Mouse (Mus musculus) left cerebral cortex, postnatal 25 days (tissue): ENCODE results near the gene Nyap1. TPM values are rescaled to one million over a fixed set of nuclear protein-coding genes. Genes with fewer than 3 reads are reported as not detected.
A peak's percentile ranks its signal among the peaks of the same experiment; 100 is the strongest.
"Not testable (repeated sequence)": the region's sequence is repeated elsewhere in the genome, so short reads cannot be mapped to it uniquely, and the experiment has no call there.

Experiments
- DNase-seq, 2 experiments: peaks; one replicate each; pipeline ENCODE4 v3.0.0; 2022; ENCODE audit warnings: low spot score in 2 of 2, mixed read lengths in 1 of 2
- intact Hi-C: fragments of 180-260 bp; cut with DNase I; formaldehyde crosslinking; loops from one replicate; pipeline ENCODE4 v1.15.1; 2025
- total RNA-seq, 2 experiments: library from RNA; stranded (reverse); gene quantifications; 2 replicates each; pipeline ENCODE4 v1.2.3; 2021

Nyap1 gene
- total RNA-seq, 2 experiments from 2014 or later, result 69.0 to 73.4 TPM

DNA sequence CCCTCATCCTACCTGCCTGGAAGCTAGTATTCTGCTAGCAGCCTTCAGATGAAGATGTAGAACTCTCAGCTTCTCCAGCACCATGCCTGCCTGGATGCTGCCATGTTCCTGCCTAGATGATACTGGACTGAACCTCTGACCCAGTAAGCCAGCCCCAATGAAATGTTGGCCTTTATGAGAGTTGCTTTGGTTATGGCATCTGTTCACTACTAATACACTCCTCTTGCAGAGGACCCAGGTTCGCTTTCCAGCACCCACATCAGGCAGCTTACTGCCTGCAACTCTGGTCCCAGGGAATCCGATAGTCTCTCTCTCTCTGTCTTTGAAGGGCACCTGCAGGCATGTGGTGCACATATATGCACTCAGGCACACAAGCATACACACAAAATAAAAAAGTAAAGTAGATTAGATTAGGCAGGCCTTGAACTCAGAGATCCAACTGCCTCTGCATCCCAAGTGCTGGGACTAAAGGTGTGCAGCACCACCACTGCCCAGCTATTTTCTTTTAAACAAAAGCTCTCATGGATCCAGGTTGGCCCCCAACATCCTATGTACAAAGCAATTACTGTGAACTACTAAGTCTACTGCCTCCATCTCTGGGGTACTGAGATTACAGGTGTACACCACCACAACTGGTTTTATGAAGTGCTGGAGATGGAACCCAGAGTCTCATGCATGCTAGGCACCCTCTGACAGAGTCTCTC lies 34.3 kb upstream of the Nyap1 start:
- no peak for DNase-seq
- intact Hi-C loops, result loop anchor here (10.0 kb wide), 1 partner anchor 431 kb away; no protein-coding TSS in a partner anchor

GRCm38 (mm10) chr5:137772755-137773154 lies 31.3 kb upstream of the Nyap1 start:
- intact Hi-C loops, result loop anchor here (10.0 kb wide), 1 partner anchor 428 kb away; no protein-coding TSS in a partner anchor
- DNase-seq, result no peak

DNA sequence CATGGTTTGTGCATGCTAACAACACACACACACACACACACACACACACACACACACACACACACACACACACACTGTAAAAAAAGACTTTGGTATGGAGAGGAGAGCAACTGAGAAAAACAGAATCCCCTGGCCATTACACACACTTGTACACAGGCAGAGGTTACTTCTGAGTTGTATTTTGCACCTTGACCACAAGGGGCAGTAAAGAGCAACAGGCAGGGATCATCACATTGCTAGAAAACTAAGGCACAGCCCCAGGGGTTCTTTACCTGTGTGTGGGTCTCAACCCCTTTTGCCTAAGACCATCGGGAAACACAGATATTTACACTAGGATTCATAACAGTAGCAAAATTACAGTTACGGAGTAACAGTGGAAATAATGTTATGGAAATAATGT lies 29.3 kb upstream of the Nyap1 start:
- intact Hi-C loops, result loop anchor here (10.0 kb wide), 1 partner anchor 426 kb away; no protein-coding TSS in a partner anchor

DNA sequence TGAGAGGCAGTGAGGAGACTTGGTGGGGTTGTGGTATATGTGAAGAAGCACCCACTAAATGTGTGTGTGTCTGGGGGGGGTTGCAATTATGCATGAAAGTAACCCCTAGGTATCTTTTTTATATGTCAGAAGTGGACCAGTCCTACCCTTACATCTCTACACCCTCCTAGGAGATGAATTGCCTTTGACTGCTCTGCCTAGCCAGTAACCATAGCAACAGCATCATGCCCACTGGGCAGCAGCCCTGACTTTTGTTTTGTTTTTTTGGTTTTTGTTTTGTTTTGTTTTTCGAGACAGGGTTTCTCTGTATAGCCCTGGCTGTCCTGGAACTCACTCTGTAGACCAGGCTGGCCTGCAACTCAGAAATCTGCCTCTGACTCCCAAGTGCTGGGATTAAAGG lies 27.1 kb upstream of the Nyap1 start:
- DNase-seq, result no peak
- intact Hi-C loops, result no loop called here

More for the DNA sequence above, 29.3 kb upstream of the Nyap1 start:
- no peak for DNase-seq

DNA sequence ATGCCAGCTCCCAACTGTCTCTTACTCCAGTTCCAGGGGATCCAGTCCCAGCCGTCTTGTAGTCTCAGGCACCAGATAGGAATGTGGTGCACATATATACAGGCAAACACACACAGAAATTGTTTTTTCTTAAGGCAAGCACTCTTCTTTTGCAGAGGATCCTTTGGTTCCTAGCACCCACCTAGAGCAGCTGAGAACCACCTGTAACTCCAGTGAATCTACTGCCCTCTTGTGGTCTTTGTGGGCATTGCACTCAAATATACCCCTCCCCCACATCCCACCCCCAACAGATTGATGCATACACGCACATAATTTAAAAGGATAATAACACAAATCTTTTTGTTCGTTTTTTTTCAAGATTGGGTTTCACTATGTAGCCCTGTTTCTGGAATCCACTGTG lies 24.9 kb upstream of the Nyap1 start:
- no peak for DNase-seq
- intact Hi-C loops, result no loop called here

DNA sequence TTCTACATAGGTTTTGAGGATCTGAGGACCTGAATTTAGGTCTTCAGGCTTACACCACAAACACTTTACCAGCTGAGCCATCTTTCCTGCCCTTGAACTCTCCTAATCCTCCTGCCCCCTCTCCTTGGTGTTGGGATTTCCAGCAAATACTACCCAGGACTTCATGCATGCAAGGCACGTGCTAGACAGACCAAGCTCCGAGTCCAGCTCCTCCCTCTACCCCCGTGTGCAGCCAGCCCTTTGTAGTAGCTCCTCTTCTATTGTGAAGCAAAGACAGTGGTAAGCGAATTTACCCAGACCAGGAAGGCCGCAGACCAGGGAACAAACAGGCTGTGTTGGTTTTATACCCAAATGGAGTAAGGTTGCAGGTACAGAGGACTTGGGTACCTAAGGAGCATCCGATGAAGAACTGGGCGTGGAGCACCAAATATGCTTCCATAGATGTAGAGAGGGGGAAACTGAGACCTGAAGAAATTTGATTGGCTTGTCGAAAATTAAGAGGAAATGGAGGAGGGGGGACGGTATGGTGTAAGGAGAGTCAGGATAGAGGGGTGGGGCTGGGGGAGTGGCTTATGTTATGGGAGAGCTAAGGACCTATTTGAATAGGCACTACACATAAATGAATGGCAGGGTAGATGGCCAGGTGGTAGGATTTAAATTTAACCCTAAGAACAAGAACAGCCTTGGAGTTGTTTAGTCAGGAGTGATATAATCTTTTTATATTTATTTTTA lies 23.4 kb upstream of the Nyap1 start:
- intact Hi-C loops, result no loop called here
- DNase-seq, result no peak

- DNase-seq, result peak; percentile 84 to 90
- intact Hi-C loops, result loop anchor here (5.0 kb wide), 1 partner anchor 228 kb away; the partner anchor contains the start of genes Epo and Gnb2
These were observed 18.6 kb upstream of the Nyap1 start for GRCm38 (mm10) chr5:137759971-137760412.

DNA sequence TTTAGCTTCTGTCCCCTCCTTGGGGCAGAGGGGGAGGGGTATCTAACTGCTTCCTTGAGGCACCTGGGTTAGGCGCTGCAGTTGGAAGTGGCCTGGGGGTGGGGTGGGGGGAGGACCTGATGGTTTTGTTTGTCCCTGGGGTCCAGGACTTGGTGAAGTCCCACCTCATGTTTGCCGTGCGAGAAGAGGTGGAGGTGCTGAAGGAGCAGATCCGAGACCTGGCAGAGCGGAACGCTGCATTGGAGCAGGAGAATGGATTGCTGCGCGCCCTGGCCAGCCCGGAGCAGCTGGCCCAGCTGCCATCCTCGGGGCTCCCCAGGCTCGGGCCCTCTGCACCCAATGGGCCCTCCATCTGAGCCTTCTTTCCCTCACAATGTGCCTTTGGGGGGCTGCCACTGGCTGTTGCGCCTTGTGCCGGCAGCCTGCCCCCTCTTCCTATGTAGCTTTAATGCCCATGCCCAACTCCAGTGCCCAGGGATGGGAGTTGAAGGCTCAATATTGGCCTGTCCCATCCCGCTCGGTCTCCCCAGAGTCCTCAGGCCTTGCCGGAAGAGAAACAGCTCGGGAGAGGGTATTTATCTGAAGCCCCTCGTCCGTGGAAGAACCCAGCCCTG lies 17.6 kb upstream of the Nyap1 start:
- intact Hi-C loops, result loop anchor here (5.0 kb wide), 1 partner anchor 227 kb away; the partner anchor contains the start of genes Epo and Gnb2

DNA sequence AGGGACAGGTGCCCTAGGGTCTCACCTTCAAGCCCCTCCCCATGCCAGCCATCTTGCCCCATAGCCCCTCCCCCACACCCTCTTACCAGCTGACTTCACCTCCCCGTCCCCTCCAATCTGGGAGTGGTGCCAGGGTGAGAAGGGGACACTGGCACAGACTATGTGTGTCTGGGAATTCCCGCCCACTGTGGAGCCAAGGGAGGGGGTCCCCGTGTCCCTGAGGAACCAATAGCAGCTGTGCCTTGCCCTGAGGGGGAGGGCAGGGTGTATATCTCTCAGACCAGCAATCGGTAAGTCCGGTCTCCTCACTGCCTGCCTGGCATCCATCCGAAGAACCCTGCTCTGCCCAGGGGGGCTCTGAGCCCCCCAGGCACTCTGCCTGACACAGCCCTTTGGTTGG lies 16.5 kb upstream of the Nyap1 start:
- peak; percentile 68 to 85 for DNase-seq
- intact Hi-C loops, result loop anchor here (1.0 to 5.0 kb wide), 2 partner anchors 101 to 226 kb away; partner anchors contain the start of genes Epo and Gnb2

More for the DNA sequence above, 17.6 kb upstream of the Nyap1 start:
- DNase-seq, result no peak

- intact Hi-C loops, result loop anchor here (1.0 to 5.0 kb wide), 2 partner anchors 100 to 225 kb away; partner anchors contain the start of genes Epo and Gnb2
- peak; percentile 88 to 92 for DNase-seq
These were observed 15.7 kb upstream of the Nyap1 start for GRCm38 (mm10) chr5:137756882-137757661.

GRCm38 (mm10) chr5:137756106-137756505 lies 14.7 kb upstream of the Nyap1 start:
- no peak for DNase-seq
- intact Hi-C loops, result loop anchor here (5.0 kb wide), 1 partner anchor 224 kb away; the partner anchor contains the start of genes Epo and Gnb2

DNA sequence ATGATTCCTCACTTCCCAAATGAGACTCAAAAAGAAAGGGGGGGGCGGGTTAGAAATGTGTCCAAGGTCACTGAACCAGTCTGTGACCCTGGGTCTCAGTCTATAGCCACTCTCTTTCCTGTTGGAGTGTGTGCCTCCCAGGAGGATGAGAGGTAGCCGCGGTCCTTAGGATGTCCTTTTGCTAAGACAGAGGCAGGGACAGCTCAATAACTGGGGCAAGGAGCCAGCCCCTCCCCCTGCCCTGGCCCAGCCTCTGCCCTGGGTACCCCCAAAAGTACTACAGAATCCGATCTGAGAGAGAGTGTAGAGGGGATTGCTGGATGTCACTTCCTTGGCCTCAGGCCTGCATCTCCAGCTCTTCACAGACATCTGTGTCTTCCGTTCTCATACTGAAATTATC lies 14.0 kb upstream of the Nyap1 start:
- intact Hi-C loops, result loop anchor here (5.0 kb wide), 1 partner anchor 223 kb away; the partner anchor contains the start of genes Epo and Gnb2
- DNase-seq, result no peak

DNA sequence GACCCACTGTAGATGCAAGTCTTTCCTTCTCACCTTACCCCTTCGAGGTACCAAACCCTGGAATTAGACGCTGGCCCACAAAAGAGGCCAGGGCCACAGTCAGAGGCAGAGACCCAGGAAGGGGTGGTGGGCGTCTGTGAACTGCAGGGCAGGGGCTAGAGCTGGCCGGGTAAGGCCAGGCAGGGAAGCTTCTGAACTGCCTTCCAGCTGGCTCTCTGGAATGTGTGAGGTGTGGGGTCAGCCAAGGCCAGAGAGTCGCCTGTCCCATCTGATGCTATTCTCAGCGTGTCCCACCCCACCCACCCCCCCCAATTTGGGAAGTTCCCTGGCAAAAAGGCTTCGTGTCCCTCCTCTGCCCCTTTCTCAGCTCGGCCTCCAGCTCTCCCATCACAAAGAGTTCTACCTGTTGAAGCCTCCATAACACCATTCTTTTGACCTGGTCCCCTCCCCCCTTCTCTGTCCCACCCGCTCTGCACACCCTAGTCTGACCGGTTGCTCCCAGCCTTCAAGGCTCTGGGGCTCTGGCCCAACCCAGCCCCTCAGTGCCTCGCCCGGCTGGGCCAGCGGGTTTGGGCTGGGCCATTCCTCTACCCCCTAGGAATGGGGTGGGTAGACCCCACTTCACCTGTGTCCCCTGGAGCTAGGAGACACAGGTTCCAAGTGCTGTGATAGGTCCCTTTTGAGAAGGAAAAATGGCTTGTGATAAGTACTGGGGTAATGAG lies 11.9 kb upstream of the Nyap1 start:
- DNase-seq, result no peak

GRCm38 (mm10) chr5:137751988-137752387 lies 10.6 kb upstream of the Nyap1 start:
- intact Hi-C loops, result no loop called here
- DNase-seq, result no peak

More for the DNA sequence above, 11.9 kb upstream of the Nyap1 start:
- intact Hi-C loops, result no loop called here

GRCm38 (mm10) chr5:137751221-137751887 lies 9.9 kb upstream of the Nyap1 start:
- intact Hi-C loops, result no loop called here
- DNase-seq, result no peak

GRCm38 (mm10) chr5:137750212-137750611 lies 8.8 kb upstream of the Nyap1 start:
- DNase-seq, intact Hi-C loops: not testable (repeated sequence)

- no peak for DNase-seq
- intact Hi-C loops, result no loop called here
These were observed 7.9 kb upstream of the Nyap1 start for GRCm38 (mm10) chr5:137749196-137749836.
